Mouse (Mus musculus) cerebellum, adult 9-11 months (tissue): ENCODE data around the gene Slf2.

ENCODE experiments used
- DNase-seq: peaks from one replicate; pipeline ENCODE4 v3.0.0; 2022

Gene Slf2

DNA sequence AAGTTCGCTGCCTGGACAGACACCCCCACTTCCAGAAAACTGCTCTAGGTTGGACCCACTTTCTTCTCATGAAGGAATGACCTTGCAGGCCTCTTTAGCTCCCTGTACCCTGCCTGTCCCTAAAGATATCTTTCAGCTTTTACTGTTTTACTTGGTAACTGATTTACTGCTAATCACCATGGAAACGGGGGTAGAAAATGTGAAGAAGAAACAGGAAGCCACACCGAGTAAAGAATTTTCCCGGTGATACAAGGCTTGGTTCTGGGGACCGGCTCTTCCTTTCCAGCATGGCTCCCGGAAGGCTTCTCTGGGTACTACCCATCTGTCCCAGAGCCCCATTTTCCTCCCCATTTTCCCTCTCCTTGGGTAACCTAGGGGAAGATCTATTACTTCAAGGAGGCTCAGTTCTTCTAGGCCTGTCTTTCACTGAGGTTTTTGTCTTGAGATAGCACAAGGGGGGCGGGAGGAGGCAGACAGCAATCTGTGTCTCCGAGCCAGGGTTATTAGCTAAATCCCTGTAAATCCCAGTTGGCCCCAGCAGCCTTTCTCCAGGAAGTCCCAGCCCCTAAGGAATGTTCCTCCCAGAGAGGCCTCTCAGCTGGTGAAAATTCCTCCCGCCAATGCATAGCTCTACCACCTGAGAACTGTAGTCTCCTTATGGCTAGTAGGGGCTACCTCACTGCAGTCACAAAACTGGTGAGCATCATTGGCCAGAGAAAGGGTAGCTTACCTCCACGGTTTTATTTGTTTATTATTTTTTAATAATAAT, 16.3 kb upstream of the Slf2 start:
- DNase-seq, result no peak

DNA sequence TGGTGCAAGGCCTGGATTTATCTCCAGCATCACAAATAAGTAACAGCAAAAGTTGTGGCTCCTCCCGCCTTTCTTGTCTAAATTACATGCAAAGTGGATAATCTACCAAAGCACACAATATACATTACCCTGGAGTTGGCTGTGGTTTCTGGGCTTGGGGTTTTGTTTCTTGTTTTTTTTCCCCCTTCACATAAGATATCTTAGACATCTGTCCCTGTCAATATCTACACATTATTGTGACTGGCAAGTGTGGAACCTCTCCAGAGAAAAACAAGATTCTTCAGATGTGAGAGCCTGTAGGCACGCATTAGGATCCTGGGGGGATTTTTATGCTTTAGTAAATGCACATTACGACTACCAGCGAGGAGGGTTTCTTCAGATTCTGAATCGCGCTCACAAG, 12.8 kb upstream of the Slf2 start:
- no peak for DNase-seq

DNA sequence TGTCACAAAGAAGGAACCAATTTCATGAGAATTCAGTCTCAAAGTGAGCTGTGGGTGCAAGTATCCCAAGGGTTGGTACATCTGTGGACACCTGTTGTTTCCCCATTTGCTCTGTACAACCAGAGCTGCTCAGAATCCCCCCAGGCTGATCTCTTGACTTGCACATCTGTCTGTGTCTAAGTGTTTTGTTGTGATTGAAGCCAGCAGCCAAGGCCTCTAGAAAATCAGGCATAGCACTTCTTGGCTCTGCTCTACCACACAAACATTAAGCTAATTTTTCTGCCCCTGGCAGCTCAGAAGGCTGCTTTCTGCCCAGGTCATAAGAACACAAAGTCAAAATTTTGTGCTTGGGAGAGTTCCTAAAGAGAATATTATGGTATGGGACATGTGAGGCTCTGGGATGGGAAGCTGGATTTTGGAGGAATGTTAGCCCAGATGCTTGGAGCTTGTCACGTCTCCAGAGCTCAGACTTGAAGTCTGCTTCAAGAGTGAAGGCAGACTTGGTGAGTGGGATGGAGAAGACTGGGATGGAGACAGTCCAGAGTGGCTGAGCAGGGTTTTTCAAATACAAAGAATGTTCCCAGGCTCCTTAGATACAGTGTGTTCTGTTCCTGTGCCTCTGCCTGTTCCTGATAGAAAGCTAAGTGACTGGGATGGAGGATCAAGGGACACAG, 9.3 kb upstream of the Slf2 start:
- no peak for DNase-seq

DNA sequence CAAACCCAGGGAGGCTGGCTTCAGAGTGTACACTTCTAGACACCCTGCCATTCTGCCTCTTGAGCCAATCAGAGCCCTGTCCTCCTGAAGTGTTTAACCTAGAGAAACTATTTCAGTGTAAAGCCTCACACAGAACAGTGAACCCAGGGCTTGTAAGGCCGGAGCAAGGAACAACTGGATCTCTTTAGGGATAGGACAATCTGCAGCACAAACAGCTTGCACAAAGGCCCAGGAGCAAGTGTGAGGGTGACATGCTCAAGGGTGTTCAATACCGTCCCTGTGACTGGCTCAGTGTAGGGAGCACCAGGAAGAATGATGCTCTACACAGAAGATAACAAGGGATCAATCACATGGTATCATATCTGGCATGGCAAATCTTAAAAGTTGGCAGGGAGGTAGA, 8.4 kb upstream of the Slf2 start:
- no peak for DNase-seq

DNA sequence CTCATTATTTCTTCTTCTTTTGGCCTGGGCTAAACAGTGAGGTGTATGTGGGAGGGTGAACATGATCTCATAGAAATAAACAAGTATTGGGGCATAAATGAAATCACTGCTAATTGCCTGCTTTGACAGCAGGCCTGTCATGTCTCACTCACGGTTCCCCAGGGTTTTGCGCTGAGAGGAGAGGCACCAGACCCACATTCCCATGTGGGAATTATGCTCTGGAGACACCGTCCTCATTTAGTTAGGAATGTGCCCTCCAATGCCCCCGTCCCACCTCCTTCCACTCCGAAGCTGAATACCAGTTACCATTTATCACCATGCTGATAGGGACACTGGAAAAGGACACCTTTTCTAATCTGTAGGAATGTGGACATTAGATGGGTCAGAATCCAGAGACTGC, 6.3 kb upstream of the Slf2 start:
- no peak for DNase-seq

DNA sequence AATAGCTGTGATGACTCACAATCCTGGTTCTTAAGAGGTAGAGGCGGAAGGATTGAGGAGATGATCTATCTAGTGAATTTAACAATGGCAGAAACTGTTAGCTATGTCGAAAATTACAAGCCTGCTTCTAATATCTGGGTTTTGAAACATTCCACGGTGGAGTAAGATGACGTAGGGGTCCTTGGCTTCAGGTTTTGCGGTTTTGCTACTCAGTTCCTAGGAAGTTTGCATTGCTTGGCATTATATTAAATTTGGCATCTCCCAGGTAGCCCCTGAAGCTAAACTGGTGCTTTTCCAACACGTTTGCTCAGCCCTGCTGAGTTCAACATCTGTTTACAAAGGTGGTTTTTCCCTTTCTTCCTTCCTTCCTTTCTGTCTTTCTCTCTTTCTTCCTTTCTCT, 4.2 kb upstream of the Slf2 start:
- DNase-seq, result no peak

DNA sequence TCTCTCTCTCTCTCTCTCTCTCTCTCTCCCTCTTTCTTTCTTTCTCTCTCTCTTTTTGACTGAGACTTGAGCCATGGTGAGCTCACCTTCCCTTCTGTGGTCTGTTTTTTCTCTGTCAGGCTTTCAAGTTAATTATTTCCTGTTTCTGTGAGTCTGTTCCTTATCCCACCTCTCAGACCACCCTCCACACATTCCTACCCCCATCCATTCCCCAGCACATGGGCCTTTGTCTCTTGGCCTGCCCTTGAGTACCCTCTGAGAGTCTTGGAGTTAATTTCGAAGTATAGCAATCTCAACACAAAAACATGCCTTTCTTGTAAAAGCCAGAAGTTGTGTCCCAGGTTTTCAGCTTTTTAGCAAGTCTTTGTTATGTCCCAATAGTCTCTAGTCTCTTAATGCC, 3.7 kb upstream of the Slf2 start:
- no peak for DNase-seq

DNA sequence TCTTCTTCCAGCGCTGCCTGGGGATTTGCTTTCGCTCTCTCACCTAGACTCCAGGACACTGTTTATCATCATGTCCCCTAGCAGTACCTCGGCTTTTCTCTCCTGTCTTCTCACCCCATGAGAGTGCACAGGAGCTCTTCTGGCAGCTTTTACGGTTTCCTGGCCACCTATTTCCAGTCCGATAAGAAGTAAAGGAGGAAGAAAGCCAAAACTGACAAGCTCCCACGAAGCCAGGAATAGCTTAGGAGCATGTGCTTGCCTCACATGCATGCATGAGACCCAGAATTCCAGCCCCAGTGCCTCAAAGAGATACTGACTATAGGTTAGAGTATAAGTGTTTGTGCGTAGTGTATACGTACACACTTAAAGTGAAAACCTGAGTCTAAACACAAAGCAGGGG, 2.8 kb upstream of the Slf2 start:
- DNase-seq, result no peak

DNA sequence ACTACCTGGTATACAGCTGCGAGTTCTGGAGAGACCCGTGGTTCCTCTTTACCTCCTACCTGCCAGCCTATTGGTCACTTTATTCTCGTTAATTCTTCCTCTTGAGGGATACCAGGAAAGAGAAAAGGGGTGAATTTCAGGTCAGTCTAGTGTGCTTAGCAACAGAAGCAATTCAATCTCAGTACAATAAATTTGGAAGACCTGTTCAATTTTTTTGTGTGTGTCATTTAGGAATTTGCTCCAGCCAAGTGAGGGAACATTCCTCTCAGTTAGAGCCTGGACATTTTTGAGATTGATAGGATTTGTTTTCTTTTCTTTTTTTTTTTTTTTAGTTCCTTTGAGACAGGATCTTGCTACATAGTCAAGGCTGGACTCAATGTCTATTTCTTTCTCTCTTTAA, 1.7 kb upstream of the Slf2 start:
- DNase-seq, result no peak

DNA sequence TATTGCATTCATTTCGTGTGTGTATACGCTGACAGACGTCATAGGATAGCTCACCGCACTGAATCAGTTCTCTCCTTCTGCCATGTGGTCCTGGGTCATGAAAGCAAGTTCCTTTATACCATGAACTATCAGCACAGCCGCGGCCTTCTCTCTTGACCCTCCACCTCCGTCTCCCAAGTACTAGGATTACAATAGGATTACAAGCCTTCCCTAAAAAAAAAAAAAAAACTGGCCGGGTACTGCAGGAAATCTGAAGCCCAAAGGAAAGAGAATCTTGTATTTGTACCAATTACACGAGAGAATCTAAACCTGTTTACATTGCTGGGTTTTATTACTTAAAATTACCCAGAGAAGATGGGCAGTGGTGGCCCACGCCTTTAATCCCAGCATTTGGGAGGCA, 1.3 kb upstream of the Slf2 start:
- no peak for DNase-seq

DNA sequence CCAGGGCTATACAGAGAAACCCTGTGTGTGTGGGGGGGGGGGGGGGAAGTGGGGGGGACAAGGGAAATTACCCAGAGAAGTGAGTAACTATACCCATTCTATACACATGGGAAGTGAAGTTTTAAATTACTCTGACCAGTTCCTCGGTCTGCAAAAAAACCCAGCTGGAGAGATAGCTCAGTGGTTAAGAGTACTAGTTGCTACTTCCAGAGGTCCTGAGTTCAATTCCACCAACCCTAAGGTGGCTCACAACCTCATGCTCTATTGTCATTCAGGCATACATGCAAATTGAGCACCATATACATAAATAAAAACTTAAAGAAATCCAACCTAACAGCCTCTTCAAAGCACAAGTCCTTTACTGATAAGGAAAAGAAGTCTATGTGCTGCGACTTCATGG, 829 bp upstream of the Slf2 start:
- DNase-seq, result peak; percentile 30

DNA sequence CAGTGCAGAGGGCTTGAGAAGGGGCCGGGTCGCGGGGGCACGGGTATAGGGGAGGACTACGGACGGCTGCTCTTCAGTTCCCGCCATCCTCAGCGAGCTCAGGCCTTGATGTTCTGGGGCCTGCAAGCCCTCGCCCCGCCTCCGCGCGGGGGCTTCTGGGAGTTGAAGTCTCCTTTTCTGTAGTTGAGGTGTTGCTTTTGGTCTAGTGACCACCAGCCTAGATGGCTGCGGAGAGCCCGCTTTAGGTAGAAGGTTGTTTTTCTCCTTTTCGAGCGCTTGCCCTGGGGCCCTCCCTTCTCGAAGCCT, 456 bp downstream of the Slf2 start:
- DNase-seq, result peak; percentile 88

DNA sequence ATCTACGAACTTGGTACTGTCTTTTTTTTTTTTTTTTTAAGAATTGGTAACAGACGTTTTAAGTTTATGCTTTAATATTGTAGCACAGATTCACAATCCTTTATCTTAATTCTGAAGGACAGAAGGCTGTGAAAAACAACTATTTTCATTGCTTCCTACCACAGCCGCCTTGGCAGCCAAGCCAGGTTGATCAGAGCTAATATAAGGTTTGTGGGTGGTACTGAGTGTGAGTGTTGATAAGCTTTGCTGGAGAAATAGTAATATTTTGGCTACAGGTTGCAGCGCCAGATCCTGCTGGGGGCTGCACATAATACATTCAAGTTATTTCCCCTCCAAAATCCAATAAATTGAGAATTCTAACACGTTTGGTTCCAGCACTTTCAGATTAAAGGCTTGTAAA, 1.1 kb downstream of the Slf2 start:
- no peak for DNase-seq

DNA sequence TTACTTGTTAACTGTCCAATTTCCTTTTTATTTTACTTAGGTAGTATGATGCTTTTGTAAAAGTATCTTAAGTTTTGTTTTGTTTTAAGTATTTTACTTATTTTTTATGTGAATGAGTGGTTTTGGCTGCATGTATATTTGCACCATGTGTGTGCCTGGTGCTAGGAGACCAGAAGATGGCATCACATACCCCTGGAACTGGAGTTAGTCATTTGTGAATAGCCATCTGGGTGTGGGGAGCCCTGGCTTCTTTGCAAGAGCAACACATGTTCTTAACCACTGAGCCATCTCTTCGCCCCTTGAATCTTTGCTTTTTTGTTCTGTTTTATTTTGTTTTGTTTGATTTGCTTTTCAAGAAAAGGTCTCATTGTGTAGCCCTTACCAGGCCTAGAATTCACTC, 2.2 kb downstream of the Slf2 start:
- DNase-seq, result no peak

DNA sequence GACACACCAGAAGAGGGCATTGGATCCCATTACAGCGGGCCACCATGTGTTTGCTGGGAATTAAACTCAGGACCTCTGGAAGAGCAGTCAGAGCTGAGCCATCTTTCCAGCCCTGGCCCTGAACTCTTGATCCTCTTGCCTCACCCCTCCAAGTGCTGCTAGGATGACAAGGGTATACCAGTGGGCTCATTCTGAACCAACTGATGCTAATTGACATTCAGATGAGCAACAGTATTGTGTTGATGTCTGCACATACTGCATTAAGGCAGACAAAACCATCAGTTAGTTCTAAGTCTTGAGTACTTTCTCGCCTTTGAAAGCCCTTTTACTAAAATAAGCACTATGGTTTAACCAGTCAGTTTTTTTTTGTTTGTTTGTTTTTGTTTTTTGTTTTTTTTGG, 28.7 kb downstream of the Slf2 start:
- no peak for DNase-seq

DNA sequence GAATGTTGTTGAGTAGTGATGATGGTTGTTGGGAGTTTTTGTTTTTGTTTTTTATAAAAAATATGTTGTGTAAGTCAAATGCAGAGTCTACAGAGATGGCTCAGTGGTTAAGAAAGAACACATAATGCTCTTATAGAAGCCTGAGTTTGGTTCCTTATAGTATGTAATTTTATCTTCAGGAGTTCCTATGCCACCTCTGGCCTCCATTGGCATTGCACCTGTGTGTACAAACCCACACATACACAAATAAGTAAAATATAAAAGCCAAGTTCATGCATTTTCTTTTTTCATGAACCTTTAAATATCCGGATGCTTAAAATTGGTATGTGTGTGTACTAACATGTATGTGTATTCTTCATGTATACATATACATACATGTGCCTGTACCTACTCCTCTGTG, 35.0 kb downstream of the Slf2 start:
- no peak for DNase-seq

DNA sequence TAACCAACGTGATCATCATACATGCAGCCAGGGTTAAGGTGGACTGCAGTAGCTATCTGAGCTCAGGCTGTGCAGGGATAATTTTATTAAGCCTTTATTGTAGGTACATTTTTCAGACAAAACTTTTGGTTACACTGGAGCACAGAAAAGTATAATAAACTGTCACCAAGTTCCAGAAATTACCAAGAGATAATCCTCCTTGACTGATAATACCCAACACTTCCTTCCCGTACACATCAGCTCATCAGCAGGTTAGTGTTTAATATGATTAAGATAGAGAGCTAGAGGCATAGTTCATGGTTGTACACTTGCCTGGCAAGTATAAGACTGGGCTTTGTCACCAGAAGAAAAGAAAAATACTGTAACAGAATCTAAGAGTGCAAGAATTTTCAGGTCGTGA, 37.4 kb downstream of the Slf2 start:
- no peak for DNase-seq

DNA sequence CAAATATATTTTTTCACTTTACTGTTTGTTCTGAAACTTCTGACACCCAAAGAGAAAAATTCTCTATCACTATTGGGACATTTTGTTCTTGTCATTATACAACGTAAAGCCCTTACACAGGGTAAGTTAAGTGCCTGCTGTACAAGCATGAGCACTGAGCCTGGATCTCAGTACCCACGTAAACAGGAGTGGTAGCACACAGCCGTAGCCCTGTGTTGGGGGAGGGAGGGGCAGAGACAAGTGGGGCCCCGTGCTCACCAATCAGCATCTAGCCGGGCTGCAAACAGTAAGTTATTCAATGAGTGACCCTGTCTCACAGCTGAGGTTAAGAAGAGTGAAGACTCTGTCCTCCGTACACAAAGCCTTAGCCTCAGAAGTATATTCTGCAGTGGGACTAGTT, 45.7 kb downstream of the Slf2 start:
- DNase-seq, result no peak

DNA sequence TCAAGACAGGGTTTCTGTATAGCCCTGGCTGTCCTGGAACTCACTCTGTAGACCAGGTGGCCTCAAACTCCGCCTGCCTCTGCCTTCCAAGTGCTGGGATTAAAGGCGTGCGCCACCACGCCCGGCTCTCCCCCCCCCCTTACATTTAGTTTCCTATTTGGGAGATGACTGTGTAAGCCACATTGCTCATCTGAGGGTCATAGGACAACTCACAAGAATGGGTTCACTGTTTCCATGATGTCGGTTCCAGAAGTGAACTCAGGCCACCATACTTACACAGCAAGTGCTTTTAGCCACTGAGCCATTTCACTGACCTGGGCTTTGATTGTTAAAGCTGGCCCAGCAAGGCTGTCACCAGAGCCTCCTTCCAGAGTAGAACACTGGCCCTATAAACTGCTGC, 46.2 kb downstream of the Slf2 start:
- no peak for DNase-seq

DNA sequence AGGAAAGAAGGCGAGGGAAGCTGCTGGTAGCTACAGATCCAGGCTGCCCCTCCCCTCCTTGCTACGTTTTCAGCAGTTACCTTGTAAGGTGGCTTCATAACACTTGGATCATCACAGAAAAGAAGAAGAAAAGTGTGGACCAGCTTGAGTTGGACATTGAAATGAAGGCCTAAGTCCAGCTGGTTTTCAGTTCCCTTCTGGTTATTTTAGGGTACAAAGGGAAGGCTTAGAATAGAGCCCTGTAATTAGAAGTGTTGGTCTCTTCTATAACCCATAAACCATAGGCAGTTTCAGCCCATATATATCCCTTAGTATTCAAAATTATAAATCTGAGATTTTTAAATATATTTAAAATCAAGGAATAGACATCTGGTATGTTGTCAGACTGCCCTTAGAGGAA, 49.8 kb downstream of the Slf2 start:
- DNase-seq, result no peak

DNA sequence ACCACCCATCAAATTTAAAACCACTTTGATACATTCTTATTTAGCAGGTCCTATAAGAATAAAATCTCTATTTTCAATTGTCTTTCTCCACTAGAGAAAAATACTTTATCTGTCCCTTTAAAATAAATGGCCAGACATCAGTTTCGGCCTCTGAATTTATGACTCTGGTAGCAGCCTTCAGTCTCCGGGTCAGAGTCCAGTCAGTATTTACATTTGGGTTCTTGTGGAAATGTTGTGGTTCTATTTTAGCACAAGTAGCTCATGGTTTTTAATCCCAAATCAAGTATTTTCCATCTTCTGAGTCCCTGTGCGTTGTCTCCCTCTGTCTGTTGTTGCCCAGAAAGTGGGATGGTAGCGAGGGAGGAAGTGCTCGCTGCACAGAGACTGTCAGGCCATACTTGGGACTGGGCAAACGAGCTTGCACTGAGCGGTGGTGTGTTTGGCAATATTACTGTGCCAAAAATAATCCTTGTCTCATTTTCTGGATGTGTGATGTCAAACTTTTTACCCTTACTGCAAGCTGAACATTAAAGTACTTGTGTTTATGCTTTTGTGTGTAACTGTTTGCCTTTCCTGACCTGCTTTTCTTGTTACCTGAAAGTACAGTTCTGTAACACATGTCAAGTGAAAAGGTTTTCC, 51.6 kb downstream of the Slf2 start:
- no peak for DNase-seq

DNA sequence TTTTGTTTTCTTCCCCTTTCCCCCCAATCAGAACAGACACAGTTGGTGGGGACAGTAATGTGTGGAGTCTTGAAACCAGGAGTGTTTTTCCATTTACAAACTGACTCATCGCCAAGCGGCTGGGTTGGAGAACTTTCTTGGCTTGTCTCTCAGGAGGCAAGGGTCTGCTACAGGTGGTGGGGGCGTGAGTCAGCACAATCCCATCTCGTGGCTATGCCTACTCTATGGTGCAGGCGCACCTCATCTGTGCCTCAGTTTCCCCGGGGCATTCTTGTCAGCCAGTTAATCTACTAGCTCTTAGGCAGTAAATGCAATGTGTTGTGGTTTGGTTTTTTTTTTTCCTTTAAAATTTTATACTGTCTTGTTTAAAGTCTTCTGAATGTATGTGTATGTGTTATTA, 52.4 kb downstream of the Slf2 start:
- DNase-seq, result no peak

DNA sequence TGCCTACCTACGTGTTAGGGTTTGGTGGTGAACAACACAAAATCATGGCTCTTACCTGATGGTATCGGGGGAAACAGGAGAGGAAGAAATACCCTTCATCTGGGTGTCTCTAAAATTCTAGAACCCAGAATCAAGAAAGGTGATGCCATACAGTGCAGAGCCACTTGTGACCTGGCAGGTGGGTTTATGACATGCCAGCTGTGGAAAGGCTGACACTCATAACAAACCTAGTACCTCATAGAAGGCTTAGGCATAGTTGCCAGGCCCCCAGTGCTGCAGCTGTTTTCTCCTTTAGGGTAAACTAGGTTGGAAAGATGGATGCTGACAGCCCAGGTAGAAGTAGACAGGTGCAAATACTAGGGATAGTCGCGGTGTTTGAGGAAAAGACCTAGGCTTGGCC, 53.5 kb downstream of the Slf2 start:
- DNase-seq, result no peak

DNA sequence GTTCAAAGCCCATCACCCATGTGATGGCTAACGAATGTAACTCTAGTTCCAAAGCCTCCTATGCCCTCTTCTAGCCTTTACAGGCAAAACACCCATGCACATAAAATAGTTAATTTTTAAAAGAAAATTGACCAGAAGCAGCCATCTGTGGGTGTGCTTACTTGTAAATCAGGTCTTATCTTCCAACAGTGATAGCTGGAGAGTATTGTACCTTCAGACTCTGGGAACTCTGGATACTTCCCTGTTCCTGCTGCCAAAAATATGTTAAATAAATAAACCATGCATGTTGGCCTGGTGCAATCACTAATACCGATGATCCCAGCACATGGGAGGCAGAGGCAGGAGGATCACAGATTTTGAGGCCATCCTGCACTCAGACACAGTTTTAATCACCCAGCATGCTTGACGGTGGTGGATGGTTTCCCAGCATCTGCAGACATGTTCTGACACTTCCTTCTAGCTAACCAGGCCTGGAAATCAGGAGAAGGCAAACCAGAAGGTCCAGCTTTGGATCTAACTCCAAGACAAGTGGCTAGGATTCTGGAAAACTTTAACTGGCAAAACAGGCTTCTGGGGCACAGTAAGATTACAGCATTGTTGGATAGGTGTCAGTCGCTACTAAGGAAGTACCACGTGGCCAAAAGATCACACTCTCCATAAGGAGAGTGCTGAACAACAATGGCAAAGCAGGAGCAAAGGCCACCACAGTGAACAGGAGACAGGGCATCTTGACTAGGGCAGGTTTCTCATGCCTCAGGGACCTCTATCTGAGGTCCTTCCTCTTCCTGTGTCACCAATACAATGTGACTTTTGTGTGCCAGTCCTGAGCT, 54.4 kb downstream of the Slf2 start:
- no peak for DNase-seq
